Mouse (Mus musculus): ENCODE results near the gene Rin2. TPM values are rescaled to one million over a fixed set of nuclear protein-coding genes. Genes with fewer than 3 reads are reported as not detected.

The Rin2 gene
- polyA plus RNA-seq, 1 experiment = 9.3 TPM

GRCm38 (mm10) chr2:145700237-145700985 is 25.4 kb downstream of the Rin2 start:
- H3K4me3 ChIP-seq (ENCODE audit: insufficient read depth, poor library complexity, severe bottlenecking) = no peak overlapping the region
- H3K27me3 ChIP-seq (ENCODE audit: control insufficient read depth, insufficient read depth, insufficient read length) = no peaks in the 10 kb centered on the region
- H3ac ChIP-seq (ENCODE audit: control insufficient read depth, insufficient read length, low read depth) = no peak overlapping the region
- H3K79me2 ChIP-seq (ENCODE audit: control insufficient read depth, insufficient read depth) = no peaks in the 10 kb centered on the region
- H3K79me3 ChIP-seq (ENCODE audit: low read depth) = no peaks in the 10 kb centered on the region
- TF ChIP-seq MAX (IDR thresholded peaks at IDR 0.05) (no peak), FOSL1 (IDR thresholded peaks at IDR 0.05; ENCODE audit: insufficient read depth, low read length, poor library complexity, severe bottlenecking) (no peak), CTCF (IDR thresholded peaks at IDR 0.05; ENCODE audit: control insufficient read depth, insufficient read depth, insufficient read length) (no peak), USF1 (IDR thresholded peaks at IDR 0.05; ENCODE audit: low read depth) (no peak), MYOG (IDR thresholded peaks at IDR 0.05; ENCODE audit: control insufficient read depth, extremely low read depth, insufficient read length) (no peak), MYOD1 (IDR thresholded peaks at IDR 0.05; ENCODE audit: control insufficient read depth, insufficient read length, low read depth) (no peak), CEBPB (IDR thresholded peaks at IDR 0.05; ENCODE audit: low read depth) (no peak)
- no peaks in the 10 kb centered on the region for H3K36me3 ChIP-seq (ENCODE audit: control insufficient read depth, insufficient read depth)

- Histone ChIP-seq H3K4me3 (ENCODE audit: insufficient read depth, poor library complexity, severe bottlenecking) (no peak overlapping the region), H3K27me3 (ENCODE audit: control insufficient read depth, insufficient read depth, insufficient read length) (no peaks in the 10 kb centered on the region), H3ac (ENCODE audit: control insufficient read depth, insufficient read length, low read depth) (no peak overlapping the region), H3K79me3 (ENCODE audit: low read depth) (no peaks in the 10 kb centered on the region), H3K36me3 (ENCODE audit: control insufficient read depth, insufficient read depth) (no peaks in the 10 kb centered on the region), H3K79me2 (ENCODE audit: control insufficient read depth, insufficient read depth) (no peaks in the 10 kb centered on the region)
- no peak for TF ChIP-seq USF1 (IDR thresholded peaks at IDR 0.05; ENCODE audit: low read depth)
- no peak for TF ChIP-seq FOSL1 (IDR thresholded peaks at IDR 0.05; ENCODE audit: insufficient read depth, low read length, poor library complexity, severe bottlenecking)
- no peak for TF ChIP-seq CEBPB (IDR thresholded peaks at IDR 0.05; ENCODE audit: low read depth)
- TF ChIP-seq CTCF (IDR thresholded peaks at IDR 0.05; ENCODE audit: control insufficient read depth, insufficient read depth, insufficient read length) = no peak
- TF ChIP-seq MAX (IDR thresholded peaks at IDR 0.05) = no peak
- TF ChIP-seq MYOD1 (IDR thresholded peaks at IDR 0.05; ENCODE audit: control insufficient read depth, insufficient read length, low read depth) = no peak
Measured at GRCm38 (mm10) chr2:145701605-145702335, 26.8 kb downstream of the Rin2 start.

- no peak overlapping the region for H3ac ChIP-seq (ENCODE audit: control insufficient read depth, insufficient read length, low read depth)
- no peaks in the 10 kb centered on the region for H3K79me2 ChIP-seq (ENCODE audit: control insufficient read depth, insufficient read depth)
- no peak overlapping the region for H3K4me3 ChIP-seq (ENCODE audit: insufficient read depth, poor library complexity, severe bottlenecking)
- H3K79me3 ChIP-seq (ENCODE audit: low read depth) = no peaks in the 10 kb centered on the region
- no peak for TF ChIP-seq CEBPB (IDR thresholded peaks at IDR 0.05; ENCODE audit: low read depth)
- TF ChIP-seq MYOD1 (IDR thresholded peaks at IDR 0.05; ENCODE audit: control insufficient read depth, insufficient read length, low read depth) = no peak
- TF ChIP-seq MYOG (IDR thresholded peaks at IDR 0.05; ENCODE audit: control insufficient read depth, extremely low read depth, insufficient read length) = no peak
- TF ChIP-seq CTCF (IDR thresholded peaks at IDR 0.05; ENCODE audit: control insufficient read depth, insufficient read depth, insufficient read length) = no peak
- no peak for TF ChIP-seq USF1 (IDR thresholded peaks at IDR 0.05; ENCODE audit: low read depth)
- TF ChIP-seq FOSL1 (IDR thresholded peaks at IDR 0.05; ENCODE audit: insufficient read depth, low read length, poor library complexity, severe bottlenecking) = no peak
- no peak for TF ChIP-seq MAX (IDR thresholded peaks at IDR 0.05)
- H3K27me3 ChIP-seq (ENCODE audit: control insufficient read depth, insufficient read depth, insufficient read length) = no peaks in the 10 kb centered on the region
- H3K36me3 ChIP-seq (ENCODE audit: control insufficient read depth, insufficient read depth) = no peaks in the 10 kb centered on the region
Measured at GRCm38 (mm10) chr2:145704738-145705137, 29.7 kb downstream of the Rin2 start.

- no peaks in the 10 kb centered on the region for H3K27me3 ChIP-seq (ENCODE audit: control insufficient read depth, insufficient read depth, insufficient read length)
- no peaks in the 10 kb centered on the region for H3K79me3 ChIP-seq (ENCODE audit: low read depth)
- no peak overlapping the region for H3K4me3 ChIP-seq (ENCODE audit: insufficient read depth, poor library complexity, severe bottlenecking)
- TF ChIP-seq FOSL1 (IDR thresholded peaks at IDR 0.05; ENCODE audit: insufficient read depth, low read length, poor library complexity, severe bottlenecking) = no peak
- no peak for TF ChIP-seq USF1 (IDR thresholded peaks at IDR 0.05; ENCODE audit: low read depth)
- TF ChIP-seq MYOG (IDR thresholded peaks at IDR 0.05; ENCODE audit: control insufficient read depth, extremely low read depth, insufficient read length) = no peak
- TF ChIP-seq CEBPB (IDR thresholded peaks at IDR 0.05; ENCODE audit: low read depth) = no peak
- no peak for TF ChIP-seq MAX (IDR thresholded peaks at IDR 0.05)
- TF ChIP-seq MYOD1 (IDR thresholded peaks at IDR 0.05; ENCODE audit: control insufficient read depth, insufficient read length, low read depth) = no peak
- no peak for TF ChIP-seq CTCF (IDR thresholded peaks at IDR 0.05; ENCODE audit: control insufficient read depth, insufficient read depth, insufficient read length)
- no peaks in the 10 kb centered on the region for H3K79me2 ChIP-seq (ENCODE audit: control insufficient read depth, insufficient read depth)
- no peaks in the 10 kb centered on the region for H3K36me3 ChIP-seq (ENCODE audit: control insufficient read depth, insufficient read depth)
- no peak overlapping the region for H3ac ChIP-seq (ENCODE audit: control insufficient read depth, insufficient read length, low read depth)
Measured at GRCm38 (mm10) chr2:145709727-145710389, 34.8 kb downstream of the Rin2 start.

GRCm38 (mm10) chr2:145711512-145711911 is 36.5 kb downstream of the Rin2 start:
- TF ChIP-seq MYOD1 (IDR thresholded peaks at IDR 0.05; ENCODE audit: control insufficient read depth, insufficient read length, low read depth) (no peak), CTCF (IDR thresholded peaks at IDR 0.05; ENCODE audit: control insufficient read depth, insufficient read depth, insufficient read length) (no peak), FOSL1 (IDR thresholded peaks at IDR 0.05; ENCODE audit: insufficient read depth, low read length, poor library complexity, severe bottlenecking) (no peak), MAX (IDR thresholded peaks at IDR 0.05) (no peak), CEBPB (IDR thresholded peaks at IDR 0.05; ENCODE audit: low read depth) (no peak), USF1 (IDR thresholded peaks at IDR 0.05; ENCODE audit: low read depth) (no peak), MYOG (IDR thresholded peaks at IDR 0.05; ENCODE audit: control insufficient read depth, extremely low read depth, insufficient read length) (no peak)
- Histone ChIP-seq H3K4me3 (ENCODE audit: insufficient read depth, poor library complexity, severe bottlenecking) (no peak overlapping the region), H3K27me3 (ENCODE audit: control insufficient read depth, insufficient read depth, insufficient read length) (no peaks in the 10 kb centered on the region), H3ac (ENCODE audit: control insufficient read depth, insufficient read length, low read depth) (no peak overlapping the region), H3K36me3 (ENCODE audit: control insufficient read depth, insufficient read depth) (no peaks in the 10 kb centered on the region), H3K79me2 (ENCODE audit: control insufficient read depth, insufficient read depth) (no peaks in the 10 kb centered on the region), H3K79me3 (ENCODE audit: low read depth) (no peaks in the 10 kb centered on the region)
